Mouse (Mus musculus) hindbrain, postnatal 0 days (tissue): Measurements from ENCODE around the gene Crlf3. TPM values are rescaled to one million over a fixed set of nuclear protein-coding genes. Genes with fewer than 3 reads are reported as not detected.

Experiments used
- polyA plus RNA-seq: library from polyadenylated mRNA; unstranded; fragments of >200 nt; fragmentation: Nextera tagmentation; extraction: Ambion mirVana; gene quantifications from 2 replicates; pipeline ENCODE4 v1.2.1, GENCODE M21; 2015
- total RNA-seq: library from RNA; depleted of rRNA; stranded (reverse); fragments of >200 nt; gene quantifications from 2 replicates; pipeline ENCODE4 v1.2.3, GENCODE M21; 2014; rRNA removed

Gene Crlf3
- total and polyA plus RNA-seq, 2 experiments from 2014 or later = 11.0 to 15.8 TPM

Other genes starting within 250 kb of the Crlf3 start
- gene Utp6, start 118.6 kb downstream of the Crlf3 start, total RNA-seq = 16.8 and 17.0 TPM in 2 replicates
- gene Utp6, start 118.6 kb downstream of the Crlf3 start, polyA plus RNA-seq = 24.2 and 29.6 TPM in 2 replicates
- gene Suz12, start 87.9 kb downstream of the Crlf3 start, total RNA-seq = 15.0 and 19.5 TPM in 2 replicates
- 10.8 and 11.8 TPM in 2 replicates for gene Suz12, start 87.9 kb downstream of the Crlf3 start, polyA plus RNA-seq
- 4.7 and 9.4 TPM in 2 replicates for gene Atad5, start 8.4 kb upstream of the Crlf3 start, total RNA-seq
- 3.3 and 4.1 TPM in 2 replicates for gene Atad5, start 8.4 kb upstream of the Crlf3 start, polyA plus RNA-seq
- gene Tefm, start 61.2 kb upstream of the Crlf3 start, total RNA-seq = 8.6 and 8.9 TPM in 2 replicates
- 18.6 and 22.9 TPM in 2 replicates for gene Tefm, start 61.2 kb upstream of the Crlf3 start, polyA plus RNA-seq
- gene Adap2, start 73.1 kb upstream of the Crlf3 start, total RNA-seq = 4.1 and 4.9 TPM in 2 replicates
- 3.7 and 4.9 TPM in 2 replicates for gene Adap2, start 73.1 kb upstream of the Crlf3 start, polyA plus RNA-seq
- 2.3 and 5.0 TPM in 2 replicates for gene Rnf135, start 102.9 kb upstream of the Crlf3 start, total RNA-seq
- gene Rnf135, start 102.9 kb upstream of the Crlf3 start, polyA plus RNA-seq = 4.7 and 4.8 TPM in 2 replicates
- 50.0 and 62.1 TPM in 2 replicates for gene Rhot1, start 128.0 kb upstream of the Crlf3 start, total RNA-seq
- gene Rhot1, start 128.0 kb upstream of the Crlf3 start, polyA plus RNA-seq = 57.4 and 59.1 TPM in 2 replicates
- gene Rhbdl3, start 219.9 kb upstream of the Crlf3 start, total RNA-seq = 5.5 and 7.5 TPM in 2 replicates
- 2.5 and 2.7 TPM in 2 replicates for gene Rhbdl3, start 219.9 kb upstream of the Crlf3 start, polyA plus RNA-seq